Mouse (Mus musculus) retina, postnatal 1 day (tissue): ENCODE measurements around the gene Ccdc137.

Source experiments
- DNase-seq: peaks from one replicate; pipeline ENCODE4 v3.0.0-alpha.2; 2012

Ccdc137 gene

GRCm38 (mm10) chr11:120501018-120501417 is 43.1 kb downstream of the Ccdc137 start:
- no peak for DNase-seq

GRCm38 (mm10) chr11:120501701-120502100 is 43.8 kb downstream of the Ccdc137 start:
- DNase-seq = no peak

- DNase-seq = no peak
These were observed 47.7 kb downstream of the Ccdc137 start for GRCm38 (mm10) chr11:120505661-120506060.

GRCm38 (mm10) chr11:120506899-120507298 is 49.0 kb downstream of the Ccdc137 start:
- DNase-seq = no peak

GRCm38 (mm10) chr11:120507611-120508289 is 49.8 kb downstream of the Ccdc137 start:
- DNase-seq = no peak

GRCm38 (mm10) chr11:120508290-120508870 is 50.5 kb downstream of the Ccdc137 start:
- no peak for DNase-seq

GRCm38 (mm10) chr11:120509940-120510339 is 52.0 kb downstream of the Ccdc137 start:
- no peak for DNase-seq

GRCm38 (mm10) chr11:120510375-120511030 is 52.6 kb downstream of the Ccdc137 start:
- DNase-seq = peak; percentile 73

- no peak for DNase-seq
These were observed 55.0 kb downstream of the Ccdc137 start for GRCm38 (mm10) chr11:120512790-120513453.
